Mouse (Mus musculus): Measurements from ENCODE around the gene Acot6.

Acot6 gene

DNA sequence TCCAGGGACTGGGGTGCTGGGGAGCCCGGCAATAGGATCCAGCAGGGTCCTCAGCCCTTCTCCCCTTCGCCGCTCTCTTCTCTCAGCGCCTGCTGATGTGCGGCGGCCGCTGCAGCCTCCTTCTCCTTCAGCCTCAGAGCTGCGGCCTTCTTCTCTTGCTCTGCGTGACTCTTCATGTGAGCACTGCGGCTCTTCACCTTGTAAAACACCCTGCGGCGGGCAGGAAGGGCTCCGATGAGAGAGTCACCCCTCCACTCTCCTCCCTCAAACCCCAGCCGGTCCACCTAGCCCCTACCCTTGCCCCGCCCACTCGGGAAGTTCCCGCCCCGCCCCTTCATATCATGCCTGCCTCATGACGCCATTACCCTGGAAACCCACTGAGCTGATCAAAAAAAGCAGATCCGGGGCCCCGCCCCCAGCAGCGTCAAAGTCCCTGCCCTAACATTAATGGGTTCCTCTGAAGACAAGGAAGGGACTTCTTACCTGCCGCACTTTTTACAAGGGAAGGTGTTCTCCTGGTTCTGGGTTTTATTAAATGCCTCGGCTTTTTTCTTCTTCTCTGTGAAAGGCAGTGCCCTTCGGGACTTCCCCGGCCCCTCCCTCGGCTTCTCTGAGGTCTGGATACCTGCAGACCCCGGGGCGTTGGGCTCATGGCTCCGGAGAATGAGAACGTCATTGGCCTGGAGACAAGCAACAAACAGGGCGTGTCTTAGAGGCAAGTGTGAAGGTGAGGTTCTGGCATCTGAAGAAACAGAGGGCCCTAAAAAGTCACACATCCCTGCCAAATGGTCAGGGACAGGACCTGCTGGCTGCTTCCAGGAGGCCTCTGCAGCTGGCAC is 52.1 kb downstream of the Acot6 start:
- no peak for DNase-seq (ENCODE audit: low spot score in 2 of 2)

DNA sequence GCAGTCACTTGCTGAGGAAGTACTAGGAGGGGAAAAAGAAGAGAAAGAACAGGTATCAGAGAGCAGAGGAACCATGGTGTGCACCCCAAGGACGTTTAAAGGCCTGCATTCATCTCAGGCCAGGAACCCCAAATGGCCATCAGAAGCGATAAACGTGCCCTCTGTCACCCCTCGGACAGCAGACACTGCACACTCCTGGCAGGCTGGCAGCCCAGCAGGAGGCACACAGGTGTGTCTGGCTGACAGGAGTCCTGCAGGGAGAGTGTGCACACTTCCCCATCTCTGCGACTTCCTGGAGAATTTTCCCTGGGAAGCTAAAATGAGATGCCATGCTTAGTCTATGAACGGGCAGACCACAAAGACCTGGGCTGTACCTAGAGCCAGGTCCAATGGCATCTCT is 53.0 kb downstream of the Acot6 start:
- DNase-seq (ENCODE audit: low spot score in 2 of 2): no peak

- no peak for DNase-seq (ENCODE audit: low spot score in 2 of 2)
Observed at GRCm38 (mm10) chr12:84154786-84155522, 54.5 kb downstream of the Acot6 start.

- DNase-seq (ENCODE audit: low spot score in 2 of 2): no peak
Observed at GRCm38 (mm10) chr12:84155523-84155871, 55.0 kb downstream of the Acot6 start.

GRCm38 (mm10) chr12:84156210-84156609 is 55.8 kb downstream of the Acot6 start:
- DNase-seq (ENCODE audit: low spot score in 2 of 2): no peak

GRCm38 (mm10) chr12:84158156-84158555 is 57.7 kb downstream of the Acot6 start:
- DNase-seq (ENCODE audit: low spot score in 2 of 2): no peak

DNA sequence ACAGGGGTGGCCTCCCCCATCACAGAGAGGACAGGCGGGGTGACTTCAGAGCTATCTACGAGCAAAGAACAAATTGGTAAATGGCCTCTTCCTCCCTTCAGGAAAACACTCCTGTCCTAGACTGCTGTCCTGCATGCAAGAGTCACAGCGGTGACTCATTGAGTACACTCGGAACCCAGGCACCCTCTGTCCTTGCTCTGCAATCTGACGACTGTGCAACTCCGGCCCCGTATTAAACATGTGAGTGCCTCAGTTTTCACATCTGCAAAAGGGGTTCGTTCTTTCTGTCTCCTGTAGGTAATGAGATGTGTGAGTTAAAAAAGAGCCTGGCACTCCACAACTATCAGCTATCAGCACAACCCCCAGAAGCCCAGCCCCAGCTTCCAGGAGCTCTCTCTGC is 60.0 kb downstream of the Acot6 start:
- DNase-seq (ENCODE audit: low spot score in 2 of 2): no peak

All from right cerebral cortex, postnatal 36 days (tissue).